Mouse (Mus musculus): ENCODE data around the gene Lrrfip1.

DNA sequence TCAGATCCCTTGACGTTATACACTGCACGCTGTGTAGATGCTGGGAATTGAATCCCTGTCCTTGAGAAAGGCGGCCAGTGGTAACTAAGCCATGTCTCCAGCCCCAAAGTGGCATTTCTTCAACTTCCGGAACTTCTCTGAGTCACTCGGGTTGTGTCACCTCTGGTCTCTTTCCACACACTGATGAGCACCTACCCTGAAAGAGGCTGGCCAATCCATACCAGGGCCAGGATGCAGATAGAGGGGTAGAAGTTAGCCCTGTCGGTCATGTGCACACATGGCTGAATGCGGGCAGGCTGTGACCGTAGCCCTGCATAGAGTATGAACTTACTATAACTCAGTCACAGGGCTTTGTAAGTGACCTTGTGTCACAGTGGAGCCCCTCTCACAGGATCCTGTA is 57.9 kb downstream of the Lrrfip1 start:
- TF ChIP-seq CTCF (IDR thresholded peaks at IDR 0.05; ENCODE audit: low read depth), result no peak
- TF ChIP-seq EP300 (IDR thresholded peaks at IDR 0.05; ENCODE audit: low read depth), result no peak
